Mouse (Mus musculus) hindbrain, embryonic 16.5 days (tissue): Measurements from ENCODE around the gene Gcn1l1. TPM values are rescaled to one million over a fixed set of nuclear protein-coding genes. Genes with fewer than 3 reads are reported as not detected.

ENCODE experiments used
- ATAC-seq: fragments of 200-750 bp; cut with Nextera tagmentation; 2 replicates; pipeline ENCODE4 v1.8.0; 2017; ENCODE audit warnings: moderate TSS enrichment, moderate library complexity
- H3K27ac ChIP-seq: fragments of 300-500 bp; sonication (generic); 2 replicates; pipeline ENCODE4 v1.5.1; 2014; ENCODE audit warnings: low read depth, mild to moderate bottlenecking, control low read depth, low read length, moderate library complexity
- H3K27me3 ChIP-seq: fragments of 300-500 bp; sonication (generic); replicated peaks from 2 replicates; pipeline ENCODE4 v1.6.1; 2014; ENCODE audit warnings: low read length; ENCODE audit not compliant: control insufficient read depth, insufficient read depth
- H3K36me3 ChIP-seq: fragments of 300-500 bp; sonication (generic); 2 replicates; pipeline ENCODE4 v1.6.1; 2014; ENCODE audit warnings: mild to moderate bottlenecking, low read length, moderate library complexity, mixed read lengths; ENCODE audit not compliant: control insufficient read depth, insufficient read depth
- H3K4me1 ChIP-seq: fragments of 300-500 bp; sonication (generic); 2 replicates; pipeline ENCODE4 v1.6.1; 2014; ENCODE audit warnings: low read depth, low read length; ENCODE audit not compliant: control insufficient read depth, insufficient read depth
- H3K4me2 ChIP-seq: fragments of 300-500 bp; sonication (generic); 2 replicates; pipeline ENCODE4 v1.6.1; 2014; ENCODE audit warnings: mild to moderate bottlenecking, low read length, control low read depth, moderate library complexity
- H3K4me3 ChIP-seq: fragments of 300-500 bp; sonication (generic); 2 replicates; pipeline ENCODE4 v1.5.1; 2014; ENCODE audit warnings: mild to moderate bottlenecking, low read length, control low read depth, moderate library complexity
- H3K9ac ChIP-seq: fragments of 300-500 bp; sonication (generic); 2 replicates; pipeline ENCODE4 v1.6.1; 2014; ENCODE audit warnings: low read depth, mild to moderate bottlenecking, control low read depth, low read length, moderate library complexity
- H3K9me3 ChIP-seq: fragments of 300-500 bp; sonication (generic); 2 replicates; pipeline ENCODE4 v1.6.1; 2014; ENCODE audit warnings: mild to moderate bottlenecking, low read length, moderate library complexity; ENCODE audit not compliant: control insufficient read depth
- WGBS: fragments of 180-500 bp; shearing (Covaris S2); extraction: QIAGEN DNeasy Blood & Tissue Kit; methylation state at CpG from one replicate; pipeline ENCODE4 v1.1.7; 2014; 5-methylcytosine and 5-hydroxymethylcytosine counted together
- microRNA-seq: library from miRNA; unstranded; fragments of <30 nt; microRNA quantifications from one replicate; pipeline ENCODE4, GENCODE M21; 2017
- polyA plus RNA-seq: library from polyadenylated mRNA; unstranded; fragments of >200 nt; fragmentation: Nextera tagmentation; extraction: Ambion mirVana; gene quantifications from 2 replicates; pipeline ENCODE4 v1.2.1, GENCODE M21; 2015

Gcn1l1 gene
- polyA plus RNA-seq, 1 experiment from 2014 or later = 32.2 TPM

- no peak for ATAC-seq
- Histone ChIP-seq H3K9me3 (no peaks in the 10 kb centered on the region), H3K4me3 (no peak overlapping the region), H3K9ac (no peak overlapping the region), H3K27ac (no peak overlapping the region), H3K4me2 (no peak overlapping the region), H3K36me3 (peaks cover 6% of the 10 kb centered on the region; the same call in 1 of the 2 replicates), H3K4me1 (no peaks in the 10 kb centered on the region), H3K27me3 (no peaks in the 10 kb centered on the region)
- 77% methylated on average over 8 of the region's 8 CpGs for WGBS
These were observed 102.2 kb downstream of the Gcn1l1 start for GRCm38 (mm10) chr5:115667210-115667609.

- H3K27me3 ChIP-seq = no peaks in the 10 kb centered on the region
- WGBS = 23% methylated on average over 7 of the region's 7 CpGs
- ATAC-seq = no peak
- H3K36me3 ChIP-seq = peaks cover 3% of the 10 kb centered on the region; the same call in 1 of the 2 replicates
- H3K4me2 ChIP-seq = no peak overlapping the region
- no peaks in the 10 kb centered on the region for H3K4me1 ChIP-seq
- H3K9ac ChIP-seq = no peak overlapping the region
- no peak overlapping the region for H3K4me3 ChIP-seq
- no peaks in the 10 kb centered on the region for H3K9me3 ChIP-seq
- H3K27ac ChIP-seq = no peak overlapping the region
These were observed 102.8 kb downstream of the Gcn1l1 start for GRCm38 (mm10) chr5:115667894-115668293.

- H3K9ac ChIP-seq = no peak overlapping the region
- H3K36me3 ChIP-seq = peaks cover 3% of the 10 kb centered on the region; the same call in 1 of the 2 replicates
- no peak overlapping the region for H3K4me2 ChIP-seq
- WGBS = 85% methylated on average over 12 of the region's 12 CpGs
- no peaks in the 10 kb centered on the region for H3K27me3 ChIP-seq
- no peaks in the 10 kb centered on the region for H3K9me3 ChIP-seq
- no peak overlapping the region for H3K27ac ChIP-seq
- no peak for ATAC-seq
- H3K4me3 ChIP-seq = no peak overlapping the region
- no peaks in the 10 kb centered on the region for H3K4me1 ChIP-seq
These were observed 103.9 kb downstream of the Gcn1l1 start for GRCm38 (mm10) chr5:115668986-115669385.

GRCm38 (mm10) chr5:115669974-115670373 lies 104.9 kb downstream of the Gcn1l1 start:
- H3K27ac ChIP-seq = no peak overlapping the region
- no peaks in the 10 kb centered on the region for H3K27me3 ChIP-seq
- peaks cover 3% of the 10 kb centered on the region; the same call in 1 of the 2 replicates for H3K36me3 ChIP-seq
- no peaks in the 10 kb centered on the region for H3K4me1 ChIP-seq
- ATAC-seq = no peak
- no peak overlapping the region for H3K9ac ChIP-seq
- WGBS = 89% methylated on average over 11 of the region's 11 CpGs
- H3K4me2 ChIP-seq = no peak overlapping the region
- H3K9me3 ChIP-seq = no peaks in the 10 kb centered on the region
- H3K4me3 ChIP-seq = no peak overlapping the region

- Histone ChIP-seq H3K27me3 (no peaks in the 10 kb centered on the region), H3K27ac (no peak overlapping the region), H3K36me3 (peaks cover 3% of the 10 kb centered on the region; the same call in 1 of the 2 replicates), H3K9ac (no peak overlapping the region), H3K4me2 (no peak overlapping the region), H3K4me1 (no peaks in the 10 kb centered on the region), H3K9me3 (no peaks in the 10 kb centered on the region), H3K4me3 (no peak overlapping the region)
- WGBS = 84% methylated on average over 2 of the region's 2 CpGs
- ATAC-seq = no peak
These were observed 105.4 kb downstream of the Gcn1l1 start for GRCm38 (mm10) chr5:115670406-115670805.

- WGBS = 63% methylated on average over 8 of the region's 8 CpGs
- no peak overlapping the region for H3K4me3 ChIP-seq
- H3K9ac ChIP-seq = no peak overlapping the region
- H3K27ac ChIP-seq = no peak overlapping the region
- ATAC-seq = no peak
- no peaks in the 10 kb centered on the region for H3K4me1 ChIP-seq
- H3K4me2 ChIP-seq = no peak overlapping the region
- no peaks in the 10 kb centered on the region for H3K27me3 ChIP-seq
- peaks cover 3% of the 10 kb centered on the region; the same call in 1 of the 2 replicates for H3K36me3 ChIP-seq
- H3K9me3 ChIP-seq = no peaks in the 10 kb centered on the region
These were observed 106.8 kb downstream of the Gcn1l1 start for GRCm38 (mm10) chr5:115671846-115672245.

Small RNA genes lying within 50 kb of the gene (microRNA-seq; reads per million reads assigned to microRNA genes)
- gene Mir7029 (not detected), gene Mir7030 (not detected)

Other genes starting within 250 kb of the Gcn1l1 start
- gene Srsf9, start 238.1 kb upstream of the Gcn1l1 start, polyA plus RNA-seq = 105 and 128 TPM in 2 replicates
- gene Gatc, start 224.1 kb upstream of the Gcn1l1 start, polyA plus RNA-seq = 32.3 and 45.5 TPM in 2 replicates
- 51.3 and 52.8 TPM in 2 replicates for gene Triap1, start 224.0 kb upstream of the Gcn1l1 start, polyA plus RNA-seq
- gene Cox6a1, start 216.3 kb upstream of the Gcn1l1 start, polyA plus RNA-seq = 1,192 and 1,343 TPM in 2 replicates
- gene Msi1, start 135.7 kb upstream of the Gcn1l1 start, polyA plus RNA-seq = 23.0 and 44.5 TPM in 2 replicates
- gene Pla2g1b, start 99.0 kb upstream of the Gcn1l1 start, polyA plus RNA-seq = not detected in 2 replicates
- gene Sirt4, start 80.5 kb upstream of the Gcn1l1 start, polyA plus RNA-seq = 24.8 and 26.8 TPM in 2 replicates
- 19.1 and 23.9 TPM in 2 replicates for gene Pxn, start 58.6 kb upstream of the Gcn1l1 start, polyA plus RNA-seq
- 814 and 834 TPM in 2 replicates for gene Rplp0, start 5.8 kb upstream of the Gcn1l1 start, polyA plus RNA-seq
- 8.3 and 14.6 TPM in 2 replicates for gene Rab35, start 66.7 kb downstream of the Gcn1l1 start, polyA plus RNA-seq
- gene Bicdl1, start 166.4 kb downstream of the Gcn1l1 start, polyA plus RNA-seq = 43.0 and 47.1 TPM in 2 replicates